Mouse (Mus musculus) heart, embryonic 12.5 days (tissue): ENCODE measurements around the gene Caskin2. TPM values are rescaled to one million over a fixed set of nuclear protein-coding genes. Genes with fewer than 3 reads are reported as not detected.

Experiments used
- ATAC-seq: fragments of 200-750 bp; cut with Nextera tagmentation; 2 replicates; pipeline ENCODE4 v1.8.0; 2017; ENCODE audit warnings: moderate TSS enrichment, moderate library complexity; ENCODE audit not compliant: insufficient number of reproducible peaks, low FRiP score
- H3K27ac ChIP-seq: fragments of 300-500 bp; sonication (generic); 2 replicates; pipeline ENCODE4 v1.5.1; 2016; ENCODE audit warnings: mild to moderate bottlenecking, moderate library complexity; ENCODE audit not compliant: poor library complexity, severe bottlenecking
- H3K27me3 ChIP-seq: fragments of 300-500 bp; sonication (generic); replicated peaks from 2 replicates; pipeline ENCODE4 v1.6.1; 2016; ENCODE audit warnings: mild to moderate bottlenecking, moderate library complexity
- H3K36me3 ChIP-seq: fragments of 300-500 bp; sonication (generic); 2 replicates; pipeline ENCODE4 v1.6.1; 2016; ENCODE audit warnings: mild to moderate bottlenecking, moderate library complexity
- H3K4me1 ChIP-seq: fragments of 300-500 bp; sonication (generic); replicated peaks from 2 replicates; pipeline ENCODE4 v1.6.1; 2016; ENCODE audit warnings: mild to moderate bottlenecking
- H3K4me2 ChIP-seq: fragments of 300-500 bp; sonication (generic); 2 replicates; pipeline ENCODE4 v1.6.1; 2016; ENCODE audit warnings: mild to moderate bottlenecking, moderate library complexity
- H3K4me3 ChIP-seq: fragments of 300-500 bp; sonication (generic); 2 replicates; pipeline ENCODE4 v1.5.1; 2016; ENCODE audit warnings: mild to moderate bottlenecking
- H3K9ac ChIP-seq: fragments of 300-500 bp; sonication (generic); 2 replicates; pipeline ENCODE4 v1.6.1; 2016; ENCODE audit warnings: mild to moderate bottlenecking, moderate library complexity
- H3K9me3 ChIP-seq: fragments of 300-500 bp; sonication (generic); replicated peaks from 2 replicates; pipeline ENCODE4 v1.6.1; 2016; ENCODE audit warnings: mild to moderate bottlenecking, moderate library complexity
- WGBS: fragments of 180-500 bp; shearing (Covaris S2); methylation state at CpG from one replicate; pipeline ENCODE4 v1.1.7; 2016; 5-methylcytosine and 5-hydroxymethylcytosine counted together
- polyA plus RNA-seq: library from polyadenylated mRNA; unstranded; fragments of >200 nt; fragmentation: Nextera tagmentation; extraction: Ambion mirVana; gene quantifications from 2 replicates; pipeline ENCODE4 v1.2.1, GENCODE M21; 2016

The Caskin2 gene
- polyA plus RNA-seq, 1 experiment from 2014 or later = 23.5 TPM

GRCm38 (mm10) chr11:115841961-115842550, 28.6 kb upstream of the Caskin2 start:
- Histone ChIP-seq H3K4me1 (peaks cover 75% of the 10 kb centered on the region), H3K4me2 (peak overlapping the region; percentile 42)
- ATAC-seq = peak; percentile 86

GRCm38 (mm10) chr11:115841044-115841443, 27.6 kb upstream of the Caskin2 start:
- H3K36me3 ChIP-seq = peaks cover 16% of the 10 kb centered on the region

More at GRCm38 (mm10) chr11:115841961-115842550, 28.6 kb upstream of the Caskin2 start:
- Histone ChIP-seq H3K27me3 (no peaks in the 10 kb centered on the region), H3K9me3 (peaks cover 6% of the 10 kb centered on the region), H3K9ac (peak overlapping the region; percentile 43), H3K27ac (peak overlapping the region; percentile 97), H3K36me3 (peaks cover 27% of the 10 kb centered on the region), H3K4me3 (no peak overlapping the region)
- under 1% methylated on average over 6 of the region's 6 CpGs for WGBS

GRCm38 (mm10) chr11:115839732-115840131, 26.3 kb upstream of the Caskin2 start:
- WGBS = 49% methylated on average over 3 of the region's 3 CpGs
- Histone ChIP-seq H3K36me3 (peaks cover 3% of the 10 kb centered on the region), H3K4me3 (no peak overlapping the region), H3K9me3 (no peaks in the 10 kb centered on the region), H3K9ac (peak overlapping the region; percentile 62; the same call in 1 of the 2 replicates), H3K27me3 (no peaks in the 10 kb centered on the region), H3K4me1 (peaks cover 88% of the 10 kb centered on the region), H3K4me2 (peak overlapping the region; percentile 3; the same call in 1 of the 2 replicates), H3K27ac (peak overlapping the region; percentile 69)
- ATAC-seq = no peak

More at GRCm38 (mm10) chr11:115841044-115841443, 27.6 kb upstream of the Caskin2 start:
- Histone ChIP-seq H3K4me3 (no peak overlapping the region), H3K4me1 (peaks cover 85% of the 10 kb centered on the region), H3K27ac (peak overlapping the region; percentile 97), H3K9me3 (peaks cover 6% of the 10 kb centered on the region), H3K9ac (no peak overlapping the region), H3K27me3 (no peaks in the 10 kb centered on the region), H3K4me2 (no peak overlapping the region)
- no peak for ATAC-seq
- 83% methylated on average over 6 of the region's 6 CpGs for WGBS

- no peak overlapping the region for H3K4me3 ChIP-seq
- WGBS = 45% methylated on average over 4 of the region's 4 CpGs
- no peaks in the 10 kb centered on the region for H3K27me3 ChIP-seq
- no peak for ATAC-seq
- H3K9me3 ChIP-seq = no peaks in the 10 kb centered on the region
- H3K4me2 ChIP-seq = no peak overlapping the region
- H3K27ac ChIP-seq = peak overlapping the region; percentile 69
- H3K4me1 ChIP-seq = peaks cover 87% of the 10 kb centered on the region
- H3K36me3 ChIP-seq = no peaks in the 10 kb centered on the region
- no peak overlapping the region for H3K9ac ChIP-seq
These were observed 25.5 kb upstream of the Caskin2 start for GRCm38 (mm10) chr11:115838895-115839311.

GRCm38 (mm10) chr11:115837606-115838345, 24.3 kb upstream of the Caskin2 start:
- 90% methylated on average over 22 of the region's 22 CpGs for WGBS
- H3K36me3 ChIP-seq = no peaks in the 10 kb centered on the region
- H3K27me3 ChIP-seq = no peaks in the 10 kb centered on the region
- no peak overlapping the region for H3K9ac ChIP-seq
- H3K4me3 ChIP-seq = no peak overlapping the region
- no peak overlapping the region for H3K4me2 ChIP-seq
- H3K27ac ChIP-seq = peak overlapping the region; percentile 57
- ATAC-seq = no peak
- H3K4me1 ChIP-seq = peaks cover 87% of the 10 kb centered on the region
- H3K9me3 ChIP-seq = no peaks in the 10 kb centered on the region

- ATAC-seq = no peak
- H3K27ac ChIP-seq = peak overlapping the region; percentile 57
- H3K4me3 ChIP-seq = no peak overlapping the region
- no peak overlapping the region for H3K9ac ChIP-seq
- H3K9me3 ChIP-seq = no peaks in the 10 kb centered on the region
- H3K4me1 ChIP-seq = peaks cover 87% of the 10 kb centered on the region
- WGBS = 44% methylated on average over 11 of the region's 11 CpGs
- H3K4me2 ChIP-seq = no peak overlapping the region
- H3K36me3 ChIP-seq = no peaks in the 10 kb centered on the region
- no peaks in the 10 kb centered on the region for H3K27me3 ChIP-seq
These were observed 23.4 kb upstream of the Caskin2 start for GRCm38 (mm10) chr11:115836656-115837395.

- Histone ChIP-seq H3K27me3 (no peaks in the 10 kb centered on the region), H3K4me3 (no peak overlapping the region), H3K36me3 (no peaks in the 10 kb centered on the region), H3K4me1 (peaks cover 93% of the 10 kb centered on the region), H3K9me3 (no peaks in the 10 kb centered on the region), H3K4me2 (no peak overlapping the region), H3K27ac (peak overlapping the region; percentile 91), H3K9ac (no peak overlapping the region)
- no peak for ATAC-seq
- WGBS = 70% methylated on average over 6 of the region's 6 CpGs
These were observed 20.6 kb upstream of the Caskin2 start for GRCm38 (mm10) chr11:115834033-115834432.

GRCm38 (mm10) chr11:115833021-115833513, 19.6 kb upstream of the Caskin2 start:
- no peaks in the 10 kb centered on the region for H3K36me3 ChIP-seq
- WGBS = 5% methylated on average over 8 of the region's 8 CpGs
- peaks cover 90% of the 10 kb centered on the region for H3K4me1 ChIP-seq
- H3K27me3 ChIP-seq = no peaks in the 10 kb centered on the region
- no peak overlapping the region for H3K4me3 ChIP-seq
- H3K4me2 ChIP-seq = peak overlapping the region; percentile 38
- H3K9me3 ChIP-seq = no peaks in the 10 kb centered on the region
- peak overlapping the region; percentile 91 for H3K27ac ChIP-seq
- H3K9ac ChIP-seq = 0 out of 2 replicates have a peak overlapping the region, but pooled peaks have one; percentile 57
- ATAC-seq = 0 out of 2 replicates have a peak, but pooled peaks have one; percentile 27

GRCm38 (mm10) chr11:115832523-115832922, 19.1 kb upstream of the Caskin2 start:
- H3K36me3 ChIP-seq = no peaks in the 10 kb centered on the region
- no peak for ATAC-seq
- WGBS = 11% methylated on average over 8 of the region's 8 CpGs
- H3K27ac ChIP-seq = peak overlapping the region; percentile 91
- H3K9ac ChIP-seq = peak overlapping the region; percentile 57; the same call in 1 of the 2 replicates
- H3K4me2 ChIP-seq = peak overlapping the region; percentile 38
- H3K27me3 ChIP-seq = no peaks in the 10 kb centered on the region
- H3K4me3 ChIP-seq = no peak overlapping the region
- no peaks in the 10 kb centered on the region for H3K9me3 ChIP-seq
- H3K4me1 ChIP-seq = peaks cover 86% of the 10 kb centered on the region

GRCm38 (mm10) chr11:115832064-115832463, 18.6 kb upstream of the Caskin2 start:
- peaks cover 86% of the 10 kb centered on the region for H3K4me1 ChIP-seq
- no peak for ATAC-seq
- H3K9me3 ChIP-seq = no peaks in the 10 kb centered on the region
- no peaks in the 10 kb centered on the region for H3K27me3 ChIP-seq
- H3K36me3 ChIP-seq = no peaks in the 10 kb centered on the region
- H3K4me2 ChIP-seq = peak overlapping the region; percentile 41
- H3K4me3 ChIP-seq = no peak overlapping the region
- WGBS = 56% methylated on average over 6 of the region's 6 CpGs
- H3K27ac ChIP-seq = peak overlapping the region; percentile 91
- peak overlapping the region; percentile 42; the same call in 1 of the 2 replicates for H3K9ac ChIP-seq
